ENCODE assay signal across 1 mouse cellular context in the genomic region with DNA sequence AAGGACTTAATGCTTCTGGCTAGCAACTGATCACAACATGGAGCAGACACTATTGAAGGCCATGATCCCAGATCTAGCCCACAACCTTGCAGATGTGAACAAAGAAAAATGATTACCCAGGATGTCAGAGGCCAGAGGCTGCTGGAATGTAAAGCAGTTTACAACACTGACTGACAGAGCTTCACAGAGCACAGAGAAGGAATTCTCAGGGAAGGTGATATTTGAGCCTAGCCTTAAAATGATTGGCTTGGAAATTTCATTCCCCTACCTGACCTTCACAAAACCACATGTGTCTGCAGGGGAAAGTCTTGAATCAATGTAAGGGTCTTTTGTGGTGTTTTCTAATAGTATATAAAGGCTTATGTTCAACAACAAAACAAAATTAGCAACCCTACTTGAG.
TF ChIP-seq lines count a peak whose summit lies in the region.

No protein-coding gene starts in this region.

TF ChIP-seq in MEL, 35 proteins besides CTCF, POLR2A, EP300 and RAD21 (continued from another document):
- TF ChIP-seq JUND (IDR thresholded peaks at IDR 0.05; ENCODE audit: low read depth, low read length) (no peak), CHD2 (IDR thresholded peaks at IDR 0.05; ENCODE audit: low read length) (no peak), UBTF (IDR thresholded peaks at IDR 0.05; ENCODE audit: borderline replicate concordance, insufficient read depth, low read depth, low read length) (no peak)
TF ChIP-seq in MEL: peak in this region for 0.
